ENCODE assay signal across 16 mouse cellular contexts in genomic region chr5:21283356-21284062, GRCm38 (mm10).
DNase-seq lines count a peak whose midpoint lies in the region; TF ChIP-seq lines count a peak whose summit lies in the region.
"Had no signal": no experiment of that assay in that cellular context is flagged by ENCODE, and none has a peak within 500 bp of the region (broad histone marks: within the 10 kb centered on the region; RNA-seq: fewer than 3 reads in every experiment).

No protein-coding gene starts in this region.

- no peaks in the 10 kb centered on the region for H3K27me3 ChIP-seq in cerebellum, adult 2 months (ENCODE audit: control insufficient read depth, insufficient read depth, low read length)
- H3K27me3 ChIP-seq: midbrain, embryonic 12.5 days had no signal

- no peak for TF ChIP-seq CTCF in cerebellum, adult 2 months (IDR thresholded peaks at IDR 0.05; ENCODE audit: borderline replicate concordance, insufficient read depth, low read depth, low read length)

- 83% methylated on average over 12 of the region's 12 CpGs for WGBS in cerebellum, adult 2 months

- 0 out of 2 replicates have a peak overlapping the region, but pooled peaks have one; percentile 53 for H3K27ac ChIP-seq in brown adipose tissue, adult 24 weeks (replicated peaks; ENCODE audit: low read depth, low read length)
- no peak overlapping the region for H3K27ac ChIP-seq in cerebellum, adult 2 months (ENCODE audit: insufficient read depth, low read length)
- H3K27ac ChIP-seq: forebrain, embryonic 10.5 days; hindbrain, postnatal 0 days; layer of hippocampus, adult 2 months; midbrain, embryonic 12.5 days had no signal

- DNase-seq in gastrocnemius, postnatal 25 days, result peak; percentile 28
- no peak for DNase-seq in gastrocnemius, postnatal 14 days
- DNase-seq in testis, postnatal 10 days (ENCODE audit: low spot score), result peak; percentile 19
- DNase-seq in testis, postnatal 14 days (ENCODE audit: low spot score), result no peak
- DNase-seq in layer of hippocampus, postnatal 10 days (ENCODE audit: low spot score in 2 of 2), result no peak
- no peak for DNase-seq in cerebellum, adult 2 months
- DNase-seq in cerebellum, postnatal 25 days, result no peak
- DNase-seq: cerebellum, postnatal 10 days; lung, postnatal 10 days; right cerebral cortex, postnatal 14 days; thymus, adult 18-20 months had no signal

- no peaks in the 10 kb centered on the region for H3K4me1 ChIP-seq in brown adipose tissue, adult 24 weeks (ENCODE audit: control insufficient read depth, insufficient read depth, insufficient read length, low read length)
- H3K4me1 ChIP-seq in cerebellum, adult 2 months (ENCODE audit: control insufficient read depth, insufficient read depth, low read length), result no peaks in the 10 kb centered on the region
- H3K4me1 ChIP-seq: forebrain, embryonic 10.5 days; midbrain, embryonic 12.5 days had no signal

- H3K4me3 ChIP-seq in brown adipose tissue, adult 24 weeks (ENCODE audit: insufficient read depth, low read depth, low read length), result no peak overlapping the region
- no peak overlapping the region for H3K4me3 ChIP-seq in cerebellum, adult 2 months (replicated peaks; ENCODE audit: insufficient read depth, low read depth, low read length)
- H3K4me3 ChIP-seq: forebrain, embryonic 10.5 days; layer of hippocampus, adult 2 months; midbrain, embryonic 12.5 days had no signal

- TF ChIP-seq POLR2A in cerebellum, adult 2 months (IDR thresholded peaks at IDR 0.05; ENCODE audit: borderline replicate concordance, insufficient read depth, low read length), result no peak

- intact Hi-C loops in gastrocnemius, postnatal 14 days (cut with DNase I; ENCODE audit: low total_unique reads), result no loop called here

Comparison
In these comparisons a context has a peak if more than half of its experiments do, and no peak if none do; other contexts are left out.
1. DNase-seq: peak in gastrocnemius, postnatal 25 days (single experiment) and testis, postnatal 10 days (single experiment); none in gastrocnemius, postnatal 14 days (single experiment), testis, postnatal 14 days (single experiment), layer of hippocampus, postnatal 10 days (0 of 2), cerebellum, adult 2 months (0 of 2) and cerebellum, postnatal 25 days (0 of 2).